Mouse (Mus musculus) E14TG2a.4 (cell line): ENCODE measurements around the gene Hsf4.

ENCODE experiments used
- H3K27me3 ChIP-seq: 2 replicates; pipeline ENCODE4 v1.6.1; 2014; ENCODE audit warnings: low read length, control low read depth; ENCODE audit not compliant: insufficient read depth
- H3K36me3 ChIP-seq: 2 replicates; pipeline ENCODE4 v1.6.1; 2014; ENCODE audit warnings: low read length, control low read depth; ENCODE audit not compliant: insufficient read depth
- H3K4me1 ChIP-seq: replicated peaks from 2 replicates; pipeline ENCODE4 v1.6.1; 2014; ENCODE audit warnings: low read depth, low read length, control low read depth
- H3K4me3 ChIP-seq: replicated peaks from 2 replicates; pipeline ENCODE4 v1.5.1; 2014; ENCODE audit warnings: mild to moderate bottlenecking, low read length
- H3K9me3 ChIP-seq: 2 replicates; pipeline ENCODE4 v1.6.1; 2014; ENCODE audit warnings: low read length, control low read depth
- CTCF ChIP-seq: conservative IDR thresholded peaks from 2 replicates; pipeline ENCODE4 v1.5.1; 2014; ENCODE audit warnings: low read length
- NANOG ChIP-seq: IDR thresholded peaks from 2 replicates; pipeline ENCODE4 v1.6.1; 2014; ENCODE audit warnings: borderline replicate concordance, low read length, mixed read lengths
- POU5F1 ChIP-seq: IDR thresholded peaks from 2 replicates; pipeline ENCODE4 v1.6.1; 2014; ENCODE audit warnings: low read length, borderline replicate concordance

Hsf4 gene

DNA sequence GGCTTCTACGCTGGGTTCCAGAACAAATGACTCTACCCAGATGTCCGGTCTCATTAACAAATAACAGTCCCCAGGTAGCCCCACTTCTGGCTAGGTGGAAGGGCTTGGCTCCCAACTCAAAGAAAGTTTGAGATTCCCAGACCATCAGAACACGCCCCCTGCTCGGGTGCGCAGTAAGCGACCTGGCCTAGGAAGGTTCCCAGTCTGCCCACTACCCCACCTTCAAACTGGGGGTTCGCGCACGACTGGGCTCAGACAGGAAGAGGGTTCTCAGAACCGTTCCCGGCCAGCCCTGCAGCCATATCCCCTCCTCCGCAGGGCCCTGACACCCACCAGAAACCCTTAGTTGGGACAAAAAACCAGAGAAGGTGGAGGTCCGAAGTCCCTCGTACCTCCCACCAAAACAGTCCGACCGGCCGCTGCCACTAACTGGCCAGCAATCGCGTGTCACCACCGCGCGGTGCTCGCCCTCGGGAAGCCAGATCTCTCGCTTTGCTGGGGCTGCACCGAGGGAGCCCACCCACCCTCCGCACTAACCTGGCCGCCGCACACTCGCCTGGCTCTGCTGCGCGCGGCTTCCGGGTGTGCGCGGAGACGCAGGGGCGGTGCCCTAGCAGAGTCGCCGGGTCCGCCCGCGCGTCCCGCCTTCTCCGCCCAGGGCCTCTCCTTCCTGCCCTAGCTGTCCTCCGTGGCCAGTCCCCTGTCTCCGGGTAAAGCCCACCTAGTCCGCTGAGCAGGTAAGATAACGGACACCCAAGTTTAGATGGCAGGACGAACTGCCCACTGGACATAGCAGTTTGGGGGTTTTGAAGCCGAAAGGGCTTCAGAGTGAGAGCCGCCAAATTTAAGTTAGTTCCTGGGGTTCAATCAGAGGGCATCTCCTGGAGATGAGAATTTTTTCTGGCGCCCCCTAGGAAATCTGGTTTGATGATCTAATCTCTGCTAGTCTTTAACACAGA is 5.3 kb upstream of the Hsf4 start, which contains the start of the genes Tradd and Fbxl8:
Gene Tradd, minus strand, starts transcription at position 586 of the 959 bp plus-strand sequence.
Gene Fbxl8, plus strand, starts transcription at position 625 of the 959 bp plus-strand sequence.
- 0 out of 2 replicates have a peak, but pooled peaks cover 3% of the 10 kb centered on the region for H3K9me3 ChIP-seq
- H3K27me3 ChIP-seq: peaks cover 92% of the 10 kb centered on the region
- TF ChIP-seq CTCF (0 out of 2 replicates have a peak, but pooled peaks have one; percentile 15), POU5F1 (no peak)
- H3K36me3 ChIP-seq: no peaks in the 10 kb centered on the region
- peaks cover 80% of the 10 kb centered on the region for H3K4me1 ChIP-seq
- H3K4me3 ChIP-seq: peak within 1 kb of the TSS; percentile 81

DNA sequence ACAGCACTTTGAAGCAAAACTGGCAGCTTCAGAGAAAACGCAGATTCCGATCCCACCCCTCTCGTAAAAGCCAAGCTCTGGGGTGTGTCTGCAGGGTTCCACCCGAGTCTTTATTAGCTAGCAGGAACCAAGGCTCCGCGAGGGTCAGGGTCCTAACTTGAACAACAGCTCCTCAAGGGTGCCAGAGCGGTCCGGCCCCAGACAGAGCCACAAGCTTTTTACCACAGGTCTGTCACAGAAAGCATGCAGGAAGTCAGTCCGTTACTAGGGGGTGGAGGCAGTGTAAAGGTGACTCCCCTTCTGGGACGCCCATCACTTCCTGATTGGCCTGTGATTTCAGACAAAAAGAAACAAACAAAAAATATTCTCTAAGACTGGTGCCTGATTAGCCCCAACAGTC is 4.5 kb upstream of the Hsf4 start:
- H3K27me3 ChIP-seq: peaks cover 92% of the 10 kb centered on the region
- no peaks in the 10 kb centered on the region for H3K36me3 ChIP-seq
- peak overlapping the region; percentile 81 for H3K4me3 ChIP-seq
- H3K9me3 ChIP-seq: 0 out of 2 replicates have a peak, but pooled peaks cover 3% of the 10 kb centered on the region
- no peak for TF ChIP-seq POU5F1
- no peak for TF ChIP-seq NANOG
- TF ChIP-seq CTCF: no peak
- peaks cover 80% of the 10 kb centered on the region for H3K4me1 ChIP-seq

DNA sequence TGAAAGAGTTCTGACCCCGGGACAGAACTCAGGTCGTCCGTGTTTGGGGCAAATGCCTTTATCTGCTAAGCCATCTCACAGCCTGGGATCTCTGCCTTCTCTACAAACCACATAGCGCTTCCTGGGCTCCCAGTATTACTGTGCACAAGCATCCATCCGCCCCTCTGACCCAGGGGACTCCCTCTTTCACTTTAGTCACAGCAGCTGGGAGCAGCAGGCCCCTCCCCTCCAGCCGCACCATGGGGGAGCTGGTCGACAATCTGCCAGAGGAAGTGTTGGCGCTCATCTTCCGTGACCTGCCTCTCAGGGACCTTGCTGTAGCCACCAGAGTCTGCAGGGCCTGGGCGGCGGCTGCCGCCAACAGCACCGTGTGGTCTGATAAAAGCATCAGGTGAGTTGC is 2.8 kb upstream of the Hsf4 start:
- 0 out of 2 replicates have a peak overlapping the region, but pooled peaks have one; percentile 10 for H3K4me3 ChIP-seq
- no peaks in the 10 kb centered on the region for H3K9me3 ChIP-seq
- peaks cover 94% of the 10 kb centered on the region for H3K27me3 ChIP-seq
- TF ChIP-seq POU5F1 (no peak), NANOG (no peak), CTCF (no peak)
- H3K4me1 ChIP-seq: peaks cover 80% of the 10 kb centered on the region
- no peaks in the 10 kb centered on the region for H3K36me3 ChIP-seq

DNA sequence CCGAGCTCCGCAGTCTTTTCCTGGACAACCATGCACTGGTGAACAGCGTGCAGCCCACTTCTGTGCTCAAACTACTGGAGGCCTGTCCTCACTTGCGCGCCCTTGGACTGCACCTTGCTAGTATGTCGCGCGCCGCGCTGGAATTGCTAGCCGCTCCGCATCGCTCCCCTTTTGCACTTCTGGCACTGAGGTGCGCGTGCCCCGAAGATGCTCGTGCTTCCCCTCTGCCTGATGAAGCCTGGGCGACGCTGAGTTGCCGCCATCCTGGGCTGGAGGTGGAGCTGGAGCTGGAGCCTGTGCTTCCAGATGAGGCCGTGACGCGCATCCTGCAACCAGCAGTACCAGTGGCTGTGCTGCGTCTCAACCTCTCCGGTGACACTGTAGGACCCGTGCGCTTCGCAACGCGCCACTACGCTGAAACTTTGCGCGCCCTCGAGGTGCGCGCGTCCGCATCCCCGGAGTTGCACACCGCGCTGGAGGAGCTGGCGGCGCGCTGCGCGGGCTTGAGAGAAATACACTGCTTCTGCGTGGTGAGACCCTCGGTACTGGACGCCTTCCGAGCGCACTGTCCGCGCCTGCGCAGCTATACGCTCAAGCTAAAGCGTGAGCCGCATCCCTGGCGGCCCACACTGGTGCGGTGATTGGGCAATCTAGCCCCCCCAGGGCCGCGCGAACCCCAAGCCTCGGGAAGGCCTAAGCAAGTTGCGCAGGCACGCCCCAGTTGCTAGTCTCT is 1.1 kb upstream of the Hsf4 start:
- no peak for TF ChIP-seq NANOG
- no peak for TF ChIP-seq POU5F1
- TF ChIP-seq CTCF: no peak
- Histone ChIP-seq H3K4me3 (peak overlapping the region; percentile 78), H3K27me3 (peaks cover 96% of the 10 kb centered on the region), H3K4me1 (peaks cover 70% of the 10 kb centered on the region), H3K9me3 (no peaks in the 10 kb centered on the region), H3K36me3 (no peaks in the 10 kb centered on the region)

DNA sequence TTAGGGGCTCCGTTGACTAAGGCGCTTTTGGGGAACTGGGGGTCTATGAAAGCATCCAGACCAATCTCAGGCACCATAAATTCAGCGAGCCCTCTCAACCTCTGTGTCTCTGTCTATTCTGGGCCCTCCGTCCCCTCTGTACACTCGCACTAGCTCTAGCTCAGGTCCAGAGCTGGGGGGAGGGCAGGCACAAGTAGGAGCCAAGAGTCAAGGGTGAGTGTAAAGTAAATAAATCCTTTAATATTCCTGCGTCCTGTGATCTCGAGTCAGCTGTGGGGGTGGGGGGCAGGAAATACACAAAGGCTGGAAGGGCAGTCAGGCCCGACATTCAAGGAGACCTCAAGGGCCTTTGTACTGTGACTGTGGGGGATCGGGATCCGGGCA is 534 bp upstream of the Hsf4 start:
- H3K36me3 ChIP-seq: no peaks in the 10 kb centered on the region
- H3K9me3 ChIP-seq: no peaks in the 10 kb centered on the region
- peak overlapping the region; percentile 78 for H3K4me3 ChIP-seq
- TF ChIP-seq NANOG: no peak
- no peak for TF ChIP-seq POU5F1
- no peak for TF ChIP-seq CTCF
- H3K4me1 ChIP-seq: peaks cover 65% of the 10 kb centered on the region
- peaks cover 97% of the 10 kb centered on the region for H3K27me3 ChIP-seq

DNA sequence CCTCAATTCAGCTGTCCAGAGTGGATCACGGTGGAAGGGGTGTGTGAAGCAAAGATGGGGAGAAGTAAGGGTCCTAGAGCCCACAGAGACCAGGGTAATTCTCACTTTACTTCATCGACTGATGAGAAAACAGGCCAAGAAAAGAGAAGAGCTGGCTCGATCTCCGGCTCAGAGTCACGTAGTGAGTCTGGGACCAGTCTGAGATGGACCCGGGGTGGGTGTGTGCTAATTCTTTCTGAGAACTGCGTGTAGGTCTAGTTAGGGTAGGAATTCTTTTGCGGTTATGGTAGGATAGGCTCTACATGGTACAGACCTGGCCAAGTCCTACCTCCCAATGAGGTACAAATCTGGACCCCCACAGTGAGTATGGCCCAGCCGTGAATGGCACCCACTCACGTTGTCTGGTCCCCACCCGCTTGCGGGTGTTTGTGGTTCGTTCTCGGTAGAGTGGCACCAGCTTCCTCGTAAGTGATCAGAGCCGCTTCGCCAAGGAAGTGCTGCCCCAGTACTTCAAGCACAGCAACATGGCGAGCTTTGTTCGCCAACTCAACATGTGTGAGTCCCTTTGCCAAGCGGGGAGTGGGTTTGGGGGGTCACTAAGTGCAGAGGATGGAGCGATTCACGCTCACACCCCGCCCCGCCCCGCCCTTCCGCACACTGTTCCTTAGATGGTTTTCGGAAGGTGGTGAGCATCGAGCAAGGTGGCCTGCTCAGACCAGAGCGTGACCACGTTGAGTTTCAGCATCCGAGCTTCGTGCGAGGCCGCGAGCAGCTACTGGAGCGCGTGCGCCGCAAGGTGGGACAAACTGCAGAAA is 707 bp downstream of the Hsf4 start:
- no peaks in the 10 kb centered on the region for H3K9me3 ChIP-seq
- peaks cover 97% of the 10 kb centered on the region for H3K27me3 ChIP-seq
- H3K36me3 ChIP-seq: no peaks in the 10 kb centered on the region
- H3K4me3 ChIP-seq: peak overlapping the region; percentile 78
- TF ChIP-seq POU5F1 (no peak), NANOG (no peak), CTCF (no peak)
- H3K4me1 ChIP-seq: peaks cover 64% of the 10 kb centered on the region

DNA sequence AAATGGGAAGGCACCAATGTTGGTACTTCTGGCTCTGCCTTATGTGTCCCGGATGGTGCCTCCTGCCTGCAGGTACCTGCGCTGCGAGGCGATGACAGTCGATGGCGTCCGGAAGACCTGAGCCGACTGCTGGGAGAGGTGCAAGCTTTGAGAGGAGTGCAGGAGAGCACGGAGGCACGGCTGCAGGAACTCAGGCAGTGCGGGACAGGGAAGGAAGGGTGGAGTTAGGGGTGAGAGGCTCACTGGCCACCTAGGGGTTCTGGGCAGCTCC is 1.2 kb downstream of the Hsf4 start:
- TF ChIP-seq CTCF: no peak
- no peak for TF ChIP-seq NANOG
- TF ChIP-seq POU5F1: no peak
- H3K4me1 ChIP-seq: peaks cover 67% of the 10 kb centered on the region
- no peaks in the 10 kb centered on the region for H3K9me3 ChIP-seq
- H3K4me3 ChIP-seq: peak overlapping the region; percentile 46
- H3K27me3 ChIP-seq: peaks cover 98% of the 10 kb centered on the region
- no peaks in the 10 kb centered on the region for H3K36me3 ChIP-seq
